Mouse (Mus musculus) ovary, adult 18-20 months (tissue): ENCODE results near the gene Selenoi.

Source experiments
- DNase-seq: peaks from one replicate; pipeline ENCODE4 v3.0.0; 2022; ENCODE audit warnings: low spot score, mixed read lengths

Gene Selenoi

GRCm38 (mm10) chr5:30238533-30238932 lies 6.2 kb downstream of the Selenoi start:
- DNase-seq = no peak

- DNase-seq = no peak
Measured at GRCm38 (mm10) chr5:30240552-30240951, 8.2 kb downstream of the Selenoi start.

- DNase-seq = no peak
Measured at GRCm38 (mm10) chr5:30242410-30242809, 10.0 kb downstream of the Selenoi start.

DNA sequence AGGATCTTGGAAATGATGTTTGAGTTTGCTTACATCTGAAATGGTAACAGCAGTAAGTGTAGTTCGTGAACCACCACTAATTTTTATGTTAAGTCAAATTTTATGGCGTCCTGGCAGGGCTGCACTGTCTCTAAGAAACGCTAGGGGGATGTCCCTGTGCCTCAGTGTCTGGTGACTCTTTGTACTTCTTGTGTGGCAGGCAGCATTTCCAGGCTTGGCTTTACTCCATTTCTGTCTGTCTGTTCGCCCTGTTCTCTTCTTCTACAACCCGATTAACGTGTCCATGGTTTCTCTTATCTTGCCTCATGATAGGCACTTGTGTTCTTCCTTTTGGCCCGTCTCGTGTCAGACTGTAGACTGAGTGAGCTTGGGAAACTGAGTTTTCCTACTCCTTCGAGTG lies 11.4 kb downstream of the Selenoi start:
- DNase-seq = no peak

DNA sequence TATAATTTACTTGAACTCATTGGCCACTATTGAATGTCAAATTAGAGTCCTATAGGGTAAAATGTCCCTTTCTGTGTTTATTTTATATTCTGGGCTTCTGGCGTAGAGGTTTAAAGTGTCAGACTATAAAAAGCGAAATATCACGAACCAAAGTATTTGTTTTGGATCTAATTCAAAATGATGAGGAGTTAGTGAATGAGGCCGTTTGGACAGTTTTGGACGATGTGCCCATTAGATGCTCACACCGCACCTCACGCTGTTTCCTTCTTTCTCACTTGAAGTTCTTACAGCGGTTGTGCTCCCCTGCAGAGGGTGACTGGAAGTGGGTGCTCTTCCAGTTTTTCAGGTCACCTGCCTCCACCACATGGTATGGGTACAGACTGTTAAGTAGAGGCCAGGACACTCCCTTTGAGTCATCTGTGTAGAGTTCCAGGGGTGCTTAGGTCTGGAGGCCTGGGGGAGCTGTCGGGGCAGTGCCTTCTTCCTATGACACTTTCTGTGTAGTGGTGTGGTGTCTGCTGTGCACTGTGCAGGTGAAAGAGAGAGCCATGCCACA lies 13.6 kb downstream of the Selenoi start:
- no peak for DNase-seq

GRCm38 (mm10) chr5:30247666-30248065 lies 15.3 kb downstream of the Selenoi start:
- no peak for DNase-seq

GRCm38 (mm10) chr5:30255567-30256354 lies 23.4 kb downstream of the Selenoi start:
- no peak for DNase-seq

DNA sequence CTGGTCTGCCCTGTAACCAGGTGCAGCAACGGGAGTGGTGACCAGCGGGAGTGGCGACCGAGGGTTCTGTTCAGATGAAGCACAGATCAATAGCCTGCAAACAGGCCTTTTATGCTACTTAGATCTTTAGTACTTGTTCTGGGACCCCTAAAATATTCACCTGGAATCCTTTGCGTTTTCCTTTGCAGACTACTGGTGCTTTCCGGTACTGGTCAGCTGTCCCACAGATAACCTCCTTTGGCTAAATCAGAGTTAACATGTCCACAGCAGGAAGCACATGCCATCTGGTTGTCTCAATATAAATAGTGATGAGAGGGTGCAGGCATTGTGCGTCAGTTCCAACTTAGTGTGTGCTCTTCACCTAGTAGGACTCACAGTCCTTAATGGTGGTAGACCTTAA lies 26.4 kb downstream of the Selenoi start:
- DNase-seq = no peak

DNA sequence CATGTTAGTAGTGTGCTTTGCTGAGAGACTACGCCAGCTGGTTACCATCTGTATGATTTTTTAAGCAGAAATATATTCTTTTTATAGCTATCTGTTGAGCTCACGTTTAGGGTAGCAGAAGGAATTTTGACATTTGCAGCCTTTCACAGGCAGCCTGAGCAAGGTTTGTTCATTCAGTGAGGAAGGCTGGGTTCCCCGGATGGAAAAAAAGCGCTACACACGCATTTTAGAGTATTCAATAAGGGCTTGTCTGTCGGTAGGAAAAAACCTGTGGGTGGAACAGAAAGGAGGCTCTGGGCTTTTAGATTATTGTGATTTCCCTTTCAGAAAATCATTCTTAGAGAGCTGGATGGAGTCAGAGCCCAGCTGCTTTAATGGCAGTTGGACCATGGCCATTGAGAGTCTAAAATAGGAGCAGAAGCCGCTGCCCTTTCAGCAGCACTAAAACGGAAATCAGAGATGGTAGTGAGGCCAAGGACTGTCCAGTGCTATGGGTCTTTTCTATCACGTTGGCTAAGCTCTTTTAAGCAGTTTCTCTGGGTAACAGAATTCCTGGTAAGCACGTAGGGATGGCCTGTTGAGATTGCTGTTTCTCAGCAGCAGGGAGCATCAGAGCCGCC lies 38.3 kb downstream of the Selenoi start:
- no peak for DNase-seq

GRCm38 (mm10) chr5:30271599-30272281 lies 39.4 kb downstream of the Selenoi start:
- no peak for DNase-seq

GRCm38 (mm10) chr5:30276361-30276760 lies 44.0 kb downstream of the Selenoi start:
- DNase-seq = no peak

- DNase-seq = no peak
Measured at GRCm38 (mm10) chr5:30278952-30279351, 46.6 kb downstream of the Selenoi start.

DNA sequence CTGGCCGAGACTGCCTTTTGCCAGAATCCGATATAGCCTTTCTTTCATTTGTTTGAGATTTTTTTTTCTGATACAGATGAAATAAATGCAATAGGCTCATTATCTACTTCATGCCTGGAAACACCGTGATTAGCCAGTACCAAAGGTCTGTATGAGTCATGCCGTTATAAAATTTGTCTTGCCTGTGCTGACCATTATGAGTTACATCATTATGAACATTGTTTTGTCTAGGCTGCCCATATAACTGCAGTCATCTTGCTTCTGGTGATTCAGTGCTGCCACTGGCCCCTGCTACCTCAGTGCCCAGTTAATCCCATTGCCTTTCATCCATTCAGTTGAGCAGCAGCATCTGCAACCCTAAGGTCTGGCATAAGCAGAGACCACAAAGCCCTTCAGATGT lies 47.1 kb downstream of the Selenoi start:
- DNase-seq = no peak

- no peak for DNase-seq
Measured at GRCm38 (mm10) chr5:30280864-30281263, 48.5 kb downstream of the Selenoi start.

DNA sequence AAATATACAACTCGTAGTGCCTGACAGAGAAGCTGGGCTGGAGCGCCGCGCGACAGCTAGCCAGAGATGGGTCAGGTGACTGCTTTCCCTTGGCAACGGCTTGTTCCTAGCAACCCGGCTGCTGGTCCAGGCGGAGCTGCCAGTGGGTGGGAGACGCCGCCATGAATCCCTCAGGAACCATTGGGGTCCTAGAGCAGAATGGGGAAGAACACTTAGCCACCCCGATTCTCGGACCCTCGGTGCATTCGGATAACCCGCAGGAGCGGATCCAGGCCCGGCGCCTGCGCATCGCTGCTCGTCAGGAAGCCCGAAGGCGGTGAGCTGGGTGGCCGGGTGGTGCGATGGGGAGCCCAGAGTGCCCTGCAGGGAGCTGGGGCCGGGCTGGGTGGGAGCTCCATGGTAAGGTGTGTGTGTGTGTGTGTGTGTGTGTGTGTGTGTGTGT lies 48.9 kb downstream of the Selenoi start, which contains the start of gene Drc1:
Gene Drc1 (plus strand): TSS at position 98 of the 442 bp plus-strand sequence.
- no peak for DNase-seq

DNA sequence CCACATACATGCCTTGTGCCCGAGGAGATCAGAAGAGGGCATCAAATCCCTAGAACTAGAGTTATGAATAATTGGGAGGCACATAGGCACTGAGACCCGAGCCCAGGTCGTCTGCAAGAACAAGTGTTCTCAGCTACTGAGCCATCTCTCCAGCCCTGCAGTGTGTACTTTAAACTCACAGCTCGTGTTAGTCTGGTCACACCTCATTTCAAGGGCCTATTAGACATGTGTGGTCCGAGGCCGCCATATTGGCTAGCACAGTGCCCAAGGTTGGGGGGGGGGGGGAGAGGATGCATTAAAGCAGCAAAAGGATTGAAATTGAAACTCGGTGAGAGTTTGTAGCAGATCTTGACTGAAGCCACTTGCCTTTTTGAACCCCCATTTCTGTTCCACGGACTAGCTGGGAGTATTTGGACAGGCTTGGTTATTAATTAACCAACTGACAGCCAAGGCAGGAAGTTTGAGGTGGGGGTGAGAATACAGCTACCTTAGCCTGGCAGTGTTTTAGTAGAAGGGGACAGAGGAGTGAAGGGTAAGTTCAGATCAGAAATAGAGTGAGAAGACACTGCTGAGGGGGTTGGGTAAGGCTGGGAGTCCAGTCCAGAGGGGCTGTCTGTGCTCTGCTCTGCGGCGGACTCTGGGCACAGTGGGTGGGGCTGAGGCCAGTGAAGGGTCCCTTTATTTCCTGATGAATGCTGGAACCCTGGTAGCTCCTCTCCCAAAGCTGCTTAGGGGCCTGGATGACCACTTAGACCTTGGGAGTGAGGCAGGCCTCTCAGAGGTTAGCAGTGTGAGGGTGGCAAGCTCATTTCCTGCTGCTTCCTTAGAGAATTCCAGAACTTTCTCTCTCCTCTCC lies 53.8 kb downstream of the Selenoi start:
- no peak for DNase-seq

GRCm38 (mm10) chr5:30287106-30287882 lies 54.9 kb downstream of the Selenoi start:
- no peak for DNase-seq
